Mouse (Mus musculus): Measurements from ENCODE around the gene Gm29289. TPM values are rescaled to one million over a fixed set of nuclear protein-coding genes. Genes with fewer than 3 reads are reported as not detected.
"Not testable (repeated sequence)": the region's sequence is repeated elsewhere in the genome, so short reads cannot be mapped to it uniquely, and the experiment has no call there.

Gene Gm29289
- not detected in 2 replicates for total RNA-seq (2014; rRNA removed)
- not detected in 2 replicates for polyA plus RNA-seq (2015; fragmentation: Nextera tagmentation; extraction: Ambion mirVana)

- not testable (repeated sequence) for H3K4me1 ChIP-seq (ENCODE audit: insufficient read depth, low read length); H3K4me2 ChIP-seq (ENCODE audit: low read depth, low read length, poor library complexity, severe bottlenecking); H3K9ac ChIP-seq (replicated peaks; ENCODE audit: low read length, poor library complexity, severe bottlenecking); ATAC-seq (ENCODE audit: low FRiP score); H3K36me3 ChIP-seq (ENCODE audit: insufficient read depth, low read length); H3K27me3 ChIP-seq (ENCODE audit: insufficient read depth, low read length); DNase-seq (ENCODE audit: low spot score); H3K27ac ChIP-seq (ENCODE audit: low read depth, low read length); H3K9me3 ChIP-seq (ENCODE audit: low read length); H3K4me3 ChIP-seq (ENCODE audit: low read depth, low read length)
- WGBS: no CpG with 5 or more reads among the region's 9 CpGs
These were observed at the start of gene Gm29289 for GRCm38 (mm10) chrY:2932282-2932681. Gene Gm29289, plus strand, starts transcription at chrY:2932582.

- not testable (repeated sequence) for H3K27ac ChIP-seq (ENCODE audit: low read depth, low read length); ATAC-seq (ENCODE audit: low FRiP score); H3K9me3 ChIP-seq (ENCODE audit: low read length); H3K4me1 ChIP-seq (ENCODE audit: insufficient read depth, low read length); H3K4me3 ChIP-seq (ENCODE audit: low read depth, low read length); DNase-seq (ENCODE audit: low spot score); H3K36me3 ChIP-seq (ENCODE audit: insufficient read depth, low read length); H3K9ac ChIP-seq (replicated peaks; ENCODE audit: low read length, poor library complexity, severe bottlenecking); H3K4me2 ChIP-seq (ENCODE audit: low read depth, low read length, poor library complexity, severe bottlenecking); H3K27me3 ChIP-seq (ENCODE audit: insufficient read depth, low read length)
- WGBS: no CpG with 5 or more reads among the region's 9 CpGs
These were observed 31.7 kb upstream of the Gm29289 start, which contains the start of gene Gm10352 for GRCm38 (mm10) chrY:2900689-2901088. Gene Gm10352, plus strand, starts transcription at chrY:2900989.

Other genes starting within 250 kb of the Gm29289 start
- not detected in 2 replicates for gene H2al2b, start 211.9 kb upstream of the Gm29289 start, total RNA-seq (2014; rRNA removed)
- not detected in 2 replicates for gene H2al2b, start 211.9 kb upstream of the Gm29289 start, polyA plus RNA-seq (2015; fragmentation: Nextera tagmentation; extraction: Ambion mirVana)
- not detected in 2 replicates for gene Gm4064, start 136.4 kb upstream of the Gm29289 start, total RNA-seq (2014; rRNA removed)
- not detected in 2 replicates for gene Gm4064, start 136.4 kb upstream of the Gm29289 start, polyA plus RNA-seq (2015; fragmentation: Nextera tagmentation; extraction: Ambion mirVana)
- gene Rbmy, start 101.9 kb upstream of the Gm29289 start, total RNA-seq (2014; rRNA removed): not detected in 2 replicates
- not detected in 2 replicates for gene Rbmy, start 101.9 kb upstream of the Gm29289 start, polyA plus RNA-seq (2015; fragmentation: Nextera tagmentation; extraction: Ambion mirVana)
- not detected in 2 replicates for gene Gm10256, start 101.9 kb upstream of the Gm29289 start, total RNA-seq (2014; rRNA removed)
- not detected in 2 replicates for gene Gm10256, start 101.9 kb upstream of the Gm29289 start, polyA plus RNA-seq (2015; fragmentation: Nextera tagmentation; extraction: Ambion mirVana)
- gene Gm10352, start 31.6 kb upstream of the Gm29289 start, total RNA-seq (2014; rRNA removed): not detected in 2 replicates
- 0.33 TPM in 1 of 2 replicates, not detected in the other for gene Gm10352, start 31.6 kb upstream of the Gm29289 start, polyA plus RNA-seq (2015; fragmentation: Nextera tagmentation; extraction: Ambion mirVana)